Mouse (Mus musculus): ENCODE measurements around the gene Serpina3m. TPM values are rescaled to one million over a fixed set of nuclear protein-coding genes. Genes with fewer than 3 reads are reported as not detected.

Serpina3m gene
- polyA plus RNA-seq, 1 experiment from 2014 or later: not detected

DNA sequence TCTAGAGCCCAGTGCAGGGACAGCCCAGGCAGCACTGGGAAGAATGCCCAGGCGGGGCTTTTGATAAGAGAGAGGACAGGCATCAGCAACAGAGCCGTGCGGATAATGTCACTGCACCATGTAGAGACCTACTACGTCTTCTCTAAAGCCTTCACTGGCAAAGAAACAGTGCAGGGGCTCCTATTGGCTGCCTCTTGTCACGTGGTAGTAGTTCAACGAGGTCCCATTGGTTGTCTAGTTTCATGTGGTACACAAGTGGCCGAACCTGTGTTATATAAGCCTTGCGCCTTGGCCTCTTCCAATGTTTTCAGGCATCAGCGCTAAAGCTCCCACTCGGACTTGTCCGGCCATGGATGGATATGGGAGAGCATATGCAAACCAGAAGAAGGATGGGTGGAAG, 105.4 kb downstream of the Serpina3m start:
- DNase-seq (ENCODE audit: low spot score): no peak
- no peak overlapping the region for H3K4me3 ChIP-seq
- peaks cover 55% of the 10 kb centered on the region for H3K27me3 ChIP-seq (ENCODE audit: insufficient read depth, poor library complexity, severe bottlenecking)
- H3K4me1 ChIP-seq: peaks cover 8% of the 10 kb centered on the region; the same call in 1 of the 2 replicates
- H3K9me3 ChIP-seq: no peaks in the 10 kb centered on the region
- 70% methylated on average over 11 of the region's 11 CpGs for whole genome bisulfite sequencing
- no peak overlapping the region for H3K27ac ChIP-seq
- H3K36me3 ChIP-seq: no peaks in the 10 kb centered on the region

Other genes with a start within 250 kb of the Serpina3m start
- gene Serpina5, start 237.4 kb upstream of the Serpina3m start, polyA plus RNA-seq (2016; fragmentation: Nextera tagmentation; extraction: Ambion mirVana): 0.10 TPM in 1 of 2 replicates, not detected in the other
- gene Serpina3a, start 225.8 kb upstream of the Serpina3m start, polyA plus RNA-seq (2016; fragmentation: Nextera tagmentation; extraction: Ambion mirVana): not detected in 2 replicates
- 0.20 TPM in 1 of 2 replicates, not detected in the other for gene Serpina3b, start 210.5 kb upstream of the Serpina3m start, polyA plus RNA-seq (2016; fragmentation: Nextera tagmentation; extraction: Ambion mirVana)
- gene Serpina3c, start 184.6 kb upstream of the Serpina3m start, polyA plus RNA-seq (2016; fragmentation: Nextera tagmentation; extraction: Ambion mirVana): not detected in 2 replicates
- gene Serpina3f, start 123.9 kb upstream of the Serpina3m start, polyA plus RNA-seq (2016; fragmentation: Nextera tagmentation; extraction: Ambion mirVana): not detected in 2 replicates
- 0.20 and 0.59 TPM in 2 replicates for gene Serpina3g, start 102.2 kb upstream of the Serpina3m start, polyA plus RNA-seq (2016; fragmentation: Nextera tagmentation; extraction: Ambion mirVana)
- 0.06 TPM in 1 of 2 replicates, not detected in the other for gene Serpina3i, start 75.4 kb upstream of the Serpina3m start, polyA plus RNA-seq (2016; fragmentation: Nextera tagmentation; extraction: Ambion mirVana)
- gene Serpina3j, start 23.9 kb upstream of the Serpina3m start, polyA plus RNA-seq (2016; fragmentation: Nextera tagmentation; extraction: Ambion mirVana): not detected in 2 replicates
- gene Serpina3k, start within 50 bp of the Serpina3m start, polyA plus RNA-seq (2016; fragmentation: Nextera tagmentation; extraction: Ambion mirVana): not detected in 2 replicates
- gene Serpina3n, start 68.2 kb downstream of the Serpina3m start, polyA plus RNA-seq (2016; fragmentation: Nextera tagmentation; extraction: Ambion mirVana): 0.08 and 0.09 TPM in 2 replicates
- gene Gsc, start 134.8 kb downstream of the Serpina3m start, polyA plus RNA-seq (2016; fragmentation: Nextera tagmentation; extraction: Ambion mirVana): 1.2 and 4.0 TPM in 2 replicates